Comparison of ENCODE assay signal across 17 mouse cellular contexts in the genomic region with DNA sequence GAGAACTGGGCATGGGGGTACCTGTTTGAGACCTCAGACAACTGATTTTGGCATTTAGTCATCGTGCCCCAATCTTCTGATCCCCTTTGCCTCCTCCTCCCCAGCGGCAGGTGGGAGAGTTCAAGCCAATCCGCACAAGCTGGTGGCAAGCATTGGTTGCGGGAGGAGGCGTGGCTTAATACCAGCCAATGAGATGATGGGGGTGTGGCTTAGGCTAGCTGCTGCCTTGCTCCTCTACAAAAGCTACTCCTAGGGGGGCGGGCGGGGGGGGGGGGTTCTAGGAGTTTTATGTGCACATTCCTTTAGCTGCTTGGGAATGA. TPM values are rescaled to one million over a fixed set of nuclear protein-coding genes. Genes with fewer than 3 reads are reported as not detected.
A peak's percentile ranks its signal among the peaks of the same experiment; 100 is the strongest.
DNase-seq lines count a peak whose midpoint lies in the region; ATAC-seq lines count a peak whose summit lies in the region.
"Had no signal": no experiment of that assay in that cellular context is flagged by ENCODE, and none has a peak within 500 bp of the region (broad histone marks: within the 10 kb centered on the region; RNA-seq: fewer than 3 reads in every experiment).

No protein-coding gene starts in this region.

- no peak overlapping the region for H3K4me2 ChIP-seq in heart, embryonic 11.5 days
- no peak overlapping the region for H3K4me2 ChIP-seq in intestine, embryonic 16.5 days (ENCODE audit: low read depth, low read length)
- H3K4me2 ChIP-seq in forebrain, embryonic 13.5 days: no peak overlapping the region
- H3K4me2 ChIP-seq in midbrain, embryonic 16.5 days (ENCODE audit: low read length): no peak overlapping the region
- H3K4me2 ChIP-seq: embryonic facial prominence, embryonic 15.5 days; forebrain, embryonic 12.5 days; limb, embryonic 15.5 days; lung, embryonic 15.5 days had no signal

- intact Hi-C loops in left cerebral cortex, postnatal 25 days (cut with DNase I): no loop called here

- H3K9me3 ChIP-seq in heart, embryonic 11.5 days (replicated peaks; ENCODE audit: control insufficient read depth, low read length): no peaks in the 10 kb centered on the region
- no peaks in the 10 kb centered on the region for H3K9me3 ChIP-seq in intestine, embryonic 16.5 days (ENCODE audit: control insufficient read depth, low read length)
- no peaks in the 10 kb centered on the region for H3K9me3 ChIP-seq in forebrain, embryonic 13.5 days (replicated peaks)
- no peaks in the 10 kb centered on the region for H3K9me3 ChIP-seq in midbrain, embryonic 16.5 days (replicated peaks; ENCODE audit: control insufficient read depth, low read length, poor library complexity, severe bottlenecking)
- H3K9me3 ChIP-seq: embryonic facial prominence, embryonic 15.5 days; forebrain, embryonic 12.5 days; limb, embryonic 15.5 days; lung, embryonic 15.5 days had no signal

- no peak overlapping the region for H3K9ac ChIP-seq in heart, embryonic 11.5 days (ENCODE audit: low read depth, low read length)
- H3K9ac ChIP-seq in intestine, embryonic 16.5 days (ENCODE audit: low read depth, low read length): no peak overlapping the region
- H3K9ac ChIP-seq in forebrain, embryonic 13.5 days: no peak overlapping the region
- H3K9ac ChIP-seq in midbrain, embryonic 16.5 days (ENCODE audit: low read depth, low read length): no peak overlapping the region
- H3K9ac ChIP-seq: embryonic facial prominence, embryonic 15.5 days; forebrain, embryonic 12.5 days; limb, embryonic 15.5 days; lung, embryonic 15.5 days had no signal

- H3K27me3 ChIP-seq in heart, embryonic 11.5 days (ENCODE audit: control insufficient read depth, insufficient read depth, low read length): no peaks in the 10 kb centered on the region
- H3K27me3 ChIP-seq in intestine, embryonic 16.5 days (replicated peaks; ENCODE audit: control insufficient read depth, insufficient read depth, low read length): no peaks in the 10 kb centered on the region
- H3K27me3 ChIP-seq in forebrain, embryonic 13.5 days: no peaks in the 10 kb centered on the region
- no peaks in the 10 kb centered on the region for H3K27me3 ChIP-seq in midbrain, embryonic 16.5 days (ENCODE audit: control insufficient read depth, insufficient read depth, low read depth, low read length)
- H3K27me3 ChIP-seq: embryonic facial prominence, embryonic 15.5 days; limb, embryonic 15.5 days; lung, embryonic 15.5 days had no signal

- DNase-seq in heart, adult 11 months: peak; percentile 79
- peak; percentile 69 for DNase-seq in ES-CJ7 (ENCODE audit: low read depth, low spot score)
- peak; percentile 82 for DNase-seq in thymus, postnatal 0 days (ENCODE audit: low spot score)
- no peak for DNase-seq in left cerebral cortex, postnatal 25 days (ENCODE audit: low spot score in 2 of 2)
- DNase-seq: cerebellum, adult 11 months; heart, postnatal 36 days; kidney, adult 2 months; right cerebral cortex, postnatal 14 days had no signal

- WGBS in heart, embryonic 11.5 days (ENCODE audit: insufficient replicate concordance): 80% methylated on average over 7 of the region's 7 CpGs
- WGBS in intestine, embryonic 16.5 days: 87% methylated on average over 7 of the region's 7 CpGs
- 89% methylated on average over 7 of the region's 7 CpGs for WGBS in forebrain, embryonic 13.5 days
- WGBS in midbrain, embryonic 16.5 days: 90% methylated on average over 7 of the region's 7 CpGs

- no peak for ATAC-seq in heart, embryonic 11.5 days (replicated peaks; ENCODE audit: insufficient number of reproducible peaks, low FRiP score, low TSS enrichment)
- ATAC-seq in intestine, embryonic 16.5 days: peak; percentile 74
- no peak for ATAC-seq in forebrain, embryonic 13.5 days
- no peak for ATAC-seq in midbrain, embryonic 16.5 days

- H3K4me3 ChIP-seq in heart, embryonic 11.5 days (ENCODE audit: low read depth, low read length): no peak overlapping the region
- H3K4me3 ChIP-seq in intestine, embryonic 16.5 days (ENCODE audit: low read length): no peak overlapping the region
- no peak overlapping the region for H3K4me3 ChIP-seq in forebrain, embryonic 13.5 days
- no peak overlapping the region for H3K4me3 ChIP-seq in midbrain, embryonic 16.5 days (ENCODE audit: low read depth, low read length)
- H3K4me3 ChIP-seq: embryonic facial prominence, embryonic 15.5 days; forebrain, embryonic 12.5 days; limb, embryonic 15.5 days; lung, embryonic 15.5 days; midbrain, embryonic 10.5 days had no signal

- H3K27ac ChIP-seq in heart, embryonic 11.5 days (ENCODE audit: low read depth, low read length): no peak overlapping the region
- H3K27ac ChIP-seq in intestine, embryonic 16.5 days (ENCODE audit: low read length): no peak overlapping the region
- H3K27ac ChIP-seq in forebrain, embryonic 13.5 days: no peak overlapping the region
- no peak overlapping the region for H3K27ac ChIP-seq in midbrain, embryonic 16.5 days (ENCODE audit: low read length)
- H3K27ac ChIP-seq: embryonic facial prominence, embryonic 15.5 days; forebrain, embryonic 12.5 days; limb, embryonic 15.5 days; lung, embryonic 15.5 days; midbrain, embryonic 10.5 days had no signal

- H3K4me1 ChIP-seq in heart, embryonic 11.5 days (ENCODE audit: control insufficient read depth, insufficient read depth, low read length): no peaks in the 10 kb centered on the region
- peaks cover 8% of the 10 kb centered on the region; the same call in 1 of the 2 replicates for H3K4me1 ChIP-seq in intestine, embryonic 16.5 days (ENCODE audit: control insufficient read depth, insufficient read depth, low read length)
- H3K4me1 ChIP-seq in forebrain, embryonic 13.5 days: no peaks in the 10 kb centered on the region
- no peaks in the 10 kb centered on the region for H3K4me1 ChIP-seq in midbrain, embryonic 16.5 days (ENCODE audit: control insufficient read depth, insufficient read depth, low read length)
- H3K4me1 ChIP-seq: embryonic facial prominence, embryonic 15.5 days; forebrain, embryonic 12.5 days; lung, embryonic 15.5 days had no signal

- H3K36me3 ChIP-seq in heart, embryonic 11.5 days (ENCODE audit: control insufficient read depth, insufficient read depth, low read length): no peaks in the 10 kb centered on the region
- no peaks in the 10 kb centered on the region for H3K36me3 ChIP-seq in intestine, embryonic 16.5 days (ENCODE audit: control insufficient read depth, insufficient read depth, low read length)
- H3K36me3 ChIP-seq in forebrain, embryonic 13.5 days (ENCODE audit: poor library complexity, severe bottlenecking): no peaks in the 10 kb centered on the region
- H3K36me3 ChIP-seq in midbrain, embryonic 16.5 days (ENCODE audit: control insufficient read depth, insufficient read depth, low read length): no peaks in the 10 kb centered on the region
- H3K36me3 ChIP-seq: embryonic facial prominence, embryonic 15.5 days; forebrain, embryonic 12.5 days; limb, embryonic 15.5 days; lung, embryonic 15.5 days had no signal

RNA-seq across cellular contexts. Expression of a gene that starts 11.1 kb away (rescaled TPM):
- 0.92 and 1.7 TPM in 2 replicates for polyA plus RNA-seq in heart, embryonic 11.5 days (2014; fragmentation: Nextera tagmentation; extraction: Ambion mirVana)
- polyA plus RNA-seq in intestine, embryonic 16.5 days (2015; fragmentation: Nextera tagmentation; extraction: Ambion mirVana): 34.1 and 35.9 TPM in 2 replicates
- polyA plus RNA-seq in thymus, postnatal 0 days (2015; fragmentation: Nextera tagmentation; extraction: Ambion mirVana): 8.5 and 12.1 TPM in 2 replicates
- 5.2 and 7.6 TPM in 2 replicates for polyA plus RNA-seq in forebrain, embryonic 13.5 days (2015; fragmentation: Nextera tagmentation; extraction: Ambion mirVana)
- 19.5 and 22.0 TPM in 2 replicates for polyA plus RNA-seq in midbrain, embryonic 16.5 days (2015; fragmentation: Nextera tagmentation; extraction: Ambion mirVana)
- total RNA-seq in left cerebral cortex, postnatal 25 days (2021): 1 to 10 TPM; 3.7 to 4.1 TPM

Comparison
In these comparisons a context has a peak if more than half of its experiments do, and no peak if none do; other contexts are left out.
1. DNase-seq: peak in heart, adult 11 months (single experiment), ES-CJ7 (single experiment) and thymus, postnatal 0 days (single experiment); none in left cerebral cortex, postnatal 25 days (0 of 2).